Mouse (Mus musculus) MEL (cell line): ENCODE results near the gene Ccl3. TPM values are rescaled to one million over a fixed set of nuclear protein-coding genes. Genes with fewer than 3 reads are reported as not detected.
A peak's percentile ranks its signal among the peaks of the same experiment; 100 is the strongest.

Source experiments
- DNase-seq: peaks from one replicate; pipeline ENCODE4 v3.0.0; 2011; ENCODE audit warnings: low read depth, low spot score
- H3K27ac ChIP-seq: 2 replicates; pipeline ENCODE4 v1.5.1; 2012; ENCODE audit warnings: low read depth, mild to moderate bottlenecking, control low read depth, low read length, moderate library complexity; ENCODE audit not compliant: control insufficient read depth
- H3K27me3 ChIP-seq, 2 experiments: fragments of 150-350 bp in 1 of 2; sonication (generic) in 1 of 2; 2 replicates each; pipeline ENCODE4 v1.6.1; 2012; ENCODE audit warnings: low read length in 2 of 2, mild to moderate bottlenecking in 2 of 2, improper control_type of control experiment in 1 of 2, moderate library complexity in 1 of 2; ENCODE audit not compliant: insufficient read depth in 2 of 2, control insufficient read depth in 1 of 2
- H3K36me3 ChIP-seq, 2 experiments: 2 replicates each; pipeline ENCODE4 v1.6.1; 2012 to 2014; ENCODE audit warnings: low read length in 2 of 2, improper control_type of control experiment in 1 of 2, inconsistent platforms in 1 of 2, mild to moderate bottlenecking in 1 of 2; ENCODE audit not compliant: insufficient read depth in 2 of 2, control insufficient read depth in 1 of 2
- H3K4me1 ChIP-seq, 2 experiments: fragments of 150-350 bp in 1 of 2; sonication (generic) in 1 of 2; 2 replicates each; pipeline ENCODE4 v1.6.1; 2012; ENCODE audit warnings: low read length in 2 of 2, improper control_type of control experiment in 1 of 2, mild to moderate bottlenecking in 1 of 2; ENCODE audit not compliant: insufficient read depth in 2 of 2, control insufficient read depth in 1 of 2
- H3K4me3 ChIP-seq, 2 experiments: fragments of 150-350 bp in 1 of 2; sonication (generic) in 1 of 2; 2 replicates each; pipeline ENCODE4 v1.5.1; 2012; ENCODE audit warnings: low read depth in 2 of 2, low read length in 2 of 2, mild to moderate bottlenecking in 2 of 2, moderate library complexity in 2 of 2, control low read depth in 1 of 2, improper control_type of control experiment in 1 of 2; ENCODE audit not compliant: control insufficient read depth in 1 of 2, insufficient read depth in 1 of 2
- H3K79me2 ChIP-seq: 2 replicates; pipeline ENCODE4 v1.6.1; 2012; ENCODE audit warnings: mild to moderate bottlenecking, low read length, moderate library complexity; ENCODE audit not compliant: control insufficient read depth, poor library complexity, insufficient read depth
- H3K9ac ChIP-seq: 2 replicates; pipeline ENCODE4 v1.6.1; 2012; ENCODE audit warnings: low read depth, mild to moderate bottlenecking, control low read depth, low read length, moderate library complexity; ENCODE audit not compliant: control insufficient read depth, poor library complexity, severe bottlenecking
- H3K9me3 ChIP-seq: fragments of 150-350 bp; sonication (generic); replicated peaks from 2 replicates; pipeline ENCODE4 v1.6.1; 2012; ENCODE audit warnings: mild to moderate bottlenecking, low read length, improper control_type of control experiment, moderate library complexity; ENCODE audit not compliant: insufficient read depth
- BHLHE40 ChIP-seq: IDR thresholded peaks from 2 replicates; pipeline ENCODE4 v1.6.1; 2012; ENCODE audit warnings: low read depth, mild to moderate bottlenecking, inconsistent platforms, low read length, improper control_type of control experiment, borderline replicate concordance
- CHD1 ChIP-seq: IDR thresholded peaks from 2 replicates; pipeline ENCODE4 v1.6.1; 2012; ENCODE audit warnings: low read depth, mild to moderate bottlenecking, inconsistent platforms, low read length, improper control_type of control experiment
- CHD2 ChIP-seq: IDR thresholded peaks from 2 replicates; pipeline ENCODE4 v1.6.1; 2011; ENCODE audit warnings: low read length, improper control_type of control experiment
- ETS1 ChIP-seq: IDR thresholded peaks from 2 replicates; pipeline ENCODE4 v1.6.1; 2012; ENCODE audit warnings: low read depth, mild to moderate bottlenecking, inconsistent platforms, low read length, improper control_type of control experiment, moderate library complexity
- GATA1 ChIP-seq: IDR thresholded peaks from 2 replicates; pipeline ENCODE4 v1.6.1; 2011; ENCODE audit warnings: low read depth, low read length, improper control_type of control experiment
- JUND ChIP-seq: IDR thresholded peaks from 2 replicates; pipeline ENCODE4 v1.6.1; 2011; ENCODE audit warnings: low read depth, mild to moderate bottlenecking, improper control_type of control experiment, low read length
- KAT2A ChIP-seq: conservative IDR thresholded peaks from 2 replicates; pipeline ENCODE4 v1.6.1; 2012; ENCODE audit warnings: low read depth, low read length, improper control_type of control experiment, inconsistent platforms
- MAFK ChIP-seq: IDR thresholded peaks from 2 replicates; pipeline ENCODE4 v1.6.1; 2011; ENCODE audit warnings: low read depth, mild to moderate bottlenecking, low read length, improper control_type of control experiment, borderline replicate concordance
- MAZ ChIP-seq: IDR thresholded peaks from 2 replicates; pipeline ENCODE4 v1.6.1; 2012; ENCODE audit warnings: low read depth, mild to moderate bottlenecking, inconsistent platforms, low read length, improper control_type of control experiment
- MYB ChIP-seq: IDR thresholded peaks from 2 replicates; pipeline ENCODE4 v1.6.1; 2011; ENCODE audit warnings: mild to moderate bottlenecking, low read depth, low read length, improper control_type of control experiment
- MYC ChIP-seq: IDR thresholded peaks from 2 replicates; pipeline ENCODE4 v1.6.1; 2011; ENCODE audit warnings: low read depth, mild to moderate bottlenecking, low read length, improper control_type of control experiment, moderate library complexity
- NELFE ChIP-seq: IDR thresholded peaks from 2 replicates; pipeline ENCODE4 v1.6.1; 2011; ENCODE audit warnings: low read depth, low read length, improper control_type of control experiment
- NRF1 ChIP-seq: IDR thresholded peaks from 2 replicates; pipeline ENCODE4 v1.6.1; 2014; ENCODE audit warnings: low read depth, mild to moderate bottlenecking, inconsistent platforms, low read length, improper control_type of control experiment, moderate library complexity; ENCODE audit not compliant: poor library complexity, insufficient read depth, severe bottlenecking
- RAD21 ChIP-seq: IDR thresholded peaks from 2 replicates; pipeline ENCODE4 v1.6.1; 2011; ENCODE audit warnings: mild to moderate bottlenecking, low read depth, low read length, improper control_type of control experiment
- SIN3A ChIP-seq: IDR thresholded peaks from 2 replicates; pipeline ENCODE4 v1.6.1; 2012; ENCODE audit warnings: low read length, improper control_type of control experiment, inconsistent platforms
- SMC3 ChIP-seq: IDR thresholded peaks from 2 replicates; pipeline ENCODE4 v1.6.1; 2011; ENCODE audit warnings: low read depth, low read length, improper control_type of control experiment
- TAL1 ChIP-seq: IDR thresholded peaks from 2 replicates; pipeline ENCODE4 v1.6.1; 2012; ENCODE audit warnings: mild to moderate bottlenecking, inconsistent platforms, low read length, moderate library complexity, mixed read lengths
- TBP ChIP-seq: IDR thresholded peaks from 2 replicates; pipeline ENCODE4 v1.8.0; 2011; ENCODE audit warnings: low read depth, low read length, improper control_type of control experiment
- ZC3H11A ChIP-seq: IDR thresholded peaks from 2 replicates; pipeline ENCODE4 v1.6.1; 2012; ENCODE audit warnings: low read depth, mild to moderate bottlenecking, inconsistent platforms, low read length, improper control_type of control experiment
- ZKSCAN1 ChIP-seq: IDR thresholded peaks from 2 replicates; pipeline ENCODE4 v1.6.1; 2012; ENCODE audit warnings: low read depth, mild to moderate bottlenecking, inconsistent platforms, low read length, improper control_type of control experiment, moderate library complexity
- polyA plus RNA-seq, 2 experiments: library from polyadenylated mRNA; stranded (reverse) in 1 of 2; unstranded in 1 of 2; fragments of >175 nt in 1 of 2; fragments of >200 nt in 1 of 2; gene quantifications; 2 replicates each; pipeline versions ENCODE4 v1.2.1 to v1.2.4; 2012; ENCODE audit warnings: low replicate concordance in 2 of 2, low read depth in 1 of 2; ENCODE audit not compliant: insufficient read length in 2 of 2, insufficient read depth in 1 of 2, missing spikeins in 1 of 2
- total RNA-seq: library from RNA; depleted of rRNA; stranded (reverse); fragments of 300-350 nt; gene quantifications from 2 replicates; pipeline ENCODE4 v1.2.3, GENCODE M21; 2012

The Ccl3 gene
- total and polyA plus RNA-seq, 3 experiments = not detected

- TF ChIP-seq SIN3A = no peak
- TF ChIP-seq JUND = no peak
- TF ChIP-seq MAFK = no peak
- TF ChIP-seq MAZ = no peak
- TF ChIP-seq SMC3 = no peak
- no peak for TF ChIP-seq NRF1
- TF ChIP-seq GATA1 = no peak
- no peak for TF ChIP-seq ETS1
- TF ChIP-seq MYB = no peak
- no peak for TF ChIP-seq ZKSCAN1
- TF ChIP-seq MYC = no peak
- TF ChIP-seq ZC3H11A = no peak
Observed at GRCm38 (mm10) chr11:83689918-83690317, 40.8 kb upstream of the Ccl3 start.

GRCm38 (mm10) chr11:83675665-83676064, 26.5 kb upstream of the Ccl3 start:
- Histone ChIP-seq H3K9ac (no peak overlapping the region), H3K27ac (no peak overlapping the region), H3K4me3 (no peak overlapping the region), H3K9me3 (no peaks in the 10 kb centered on the region), H3K79me2 (no peaks in the 10 kb centered on the region), H3K36me3 (no peaks in the 10 kb centered on the region), H3K27me3 (peaks cover 3 to 8% of the 10 kb centered on the region in 2 experiments), H3K4me1 (no peaks in the 10 kb centered on the region)
- DNase-seq = peak; percentile 0
- TF ChIP-seq RAD21 = no peak
- no peak for TF ChIP-seq NRF1
- no peak for TF ChIP-seq BHLHE40
- TF ChIP-seq CHD2 = no peak
- no peak for TF ChIP-seq KAT2A
- no peak for TF ChIP-seq TBP
- TF ChIP-seq SIN3A = no peak
- TF ChIP-seq CHD1 = no peak
- no peak for TF ChIP-seq NELFE
- TF ChIP-seq TAL1 = no peak

More at GRCm38 (mm10) chr11:83689918-83690317, 40.8 kb upstream of the Ccl3 start:
- no peak overlapping the region for H3K9ac ChIP-seq
- no peaks in the 10 kb centered on the region for H3K4me1 ChIP-seq
- DNase-seq = no peak
- H3K9me3 ChIP-seq = no peaks in the 10 kb centered on the region
- no peak overlapping the region for H3K4me3 ChIP-seq
- H3K36me3 ChIP-seq = no peaks in the 10 kb centered on the region
- no peak overlapping the region for H3K27ac ChIP-seq
- no peaks in the 10 kb centered on the region for H3K79me2 ChIP-seq
- H3K27me3 ChIP-seq = peaks cover 0 to 8% of the 10 kb centered on the region in 2 experiments
